Mouse (Mus musculus) thymus, adult 2 months (tissue): ENCODE data around the gene Spop. TPM values are rescaled to one million over a fixed set of nuclear protein-coding genes. Genes with fewer than 3 reads are reported as not detected.
"Not testable (repeated sequence)": the region's sequence is repeated elsewhere in the genome, so short reads cannot be mapped to it uniquely, and the experiment has no call there.

Experiments
- DNase-seq: peaks from one replicate; pipeline ENCODE4 v3.0.0; 2021
- H3K27ac ChIP-seq: fragments of 200-500 bp; 2 replicates; pipeline ENCODE4 v1.5.1; 2012; ENCODE audit warnings: low read length, control low read depth; ENCODE audit not compliant: control insufficient read depth, insufficient read depth
- H3K27me3 ChIP-seq: fragments of 200-500 bp; 2 replicates; pipeline ENCODE4 v1.6.1; 2012; ENCODE audit warnings: mild to moderate bottlenecking, low read length, moderate library complexity, mixed read lengths; ENCODE audit not compliant: control insufficient read depth, insufficient read depth
- H3K36me3 ChIP-seq: fragments of 200-500 bp; 2 replicates; pipeline ENCODE4 v1.6.1; 2012; ENCODE audit warnings: mild to moderate bottlenecking, low read length, moderate library complexity; ENCODE audit not compliant: control insufficient read depth, insufficient read depth
- H3K4me1 ChIP-seq: fragments of 200-500 bp; replicated peaks from 2 replicates; pipeline ENCODE4 v1.6.1; 2012; ENCODE audit warnings: low read length; ENCODE audit not compliant: control insufficient read depth, insufficient read depth
- H3K4me3 ChIP-seq: fragments of 200-500 bp; 2 replicates; pipeline ENCODE4 v1.5.1; 2012; ENCODE audit warnings: mild to moderate bottlenecking, low read length, control low read depth, moderate library complexity; ENCODE audit not compliant: control insufficient read depth, insufficient read depth
- CTCF ChIP-seq: fragments of 200-500 bp; IDR thresholded peaks from 2 replicates; pipeline ENCODE4 v1.5.1; 2012; ENCODE audit warnings: mild to moderate bottlenecking, control low read depth, low read length, moderate library complexity, borderline replicate concordance; ENCODE audit not compliant: control insufficient read depth, poor library complexity, insufficient read depth; ENCODE audit errors: extremely low read depth
- POLR2A ChIP-seq: fragments of 200-500 bp; IDR thresholded peaks from 2 replicates; pipeline ENCODE4 v1.6.1; 2012; ENCODE audit warnings: mild to moderate bottlenecking, low read length, control low read depth, moderate library complexity; ENCODE audit not compliant: control insufficient read depth, poor library complexity, insufficient read depth; ENCODE audit errors: extremely low read depth
- WGBS: fragments of 180-500 bp; shearing (Covaris S2); methylation state at CpG from one replicate; pipeline ENCODE4 v1.1.7; 2018; 5-methylcytosine and 5-hydroxymethylcytosine counted together
- polyA plus RNA-seq: library from polyadenylated mRNA; depleted of rRNA; stranded (reverse); fragments of >200 nt; gene quantifications from 2 replicates; pipeline ENCODE4 v1.2.3, GENCODE M21; 2012

Spop gene
- polyA plus RNA-seq, 1 experiment = 47.9 TPM

DNA sequence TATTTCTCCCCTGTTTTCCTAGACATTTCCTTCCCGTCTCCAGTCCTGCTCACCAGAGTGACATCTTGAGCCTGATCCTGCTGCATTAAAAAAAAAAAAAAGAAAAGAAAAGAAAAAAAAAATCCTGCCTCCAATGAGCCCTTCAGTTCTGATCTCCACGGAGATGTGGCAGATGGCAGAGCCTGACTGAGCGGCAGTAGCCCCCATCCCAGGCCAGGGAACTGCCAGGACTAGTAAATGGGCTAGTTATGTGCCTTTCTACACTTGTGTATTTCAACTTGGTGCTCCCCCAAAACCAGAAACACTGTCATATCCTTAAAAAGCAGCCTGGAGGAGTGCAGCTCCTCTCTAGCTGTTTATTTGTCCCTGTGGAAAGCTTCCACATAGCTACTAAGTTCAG is 87.0 kb downstream of the Spop start:
- no peak overlapping the region for H3K4me3 ChIP-seq
- no peak overlapping the region for H3K27ac ChIP-seq
- no peak for TF ChIP-seq POLR2A
- no peak for TF ChIP-seq CTCF
- no peaks in the 10 kb centered on the region for H3K4me1 ChIP-seq
- no peaks in the 10 kb centered on the region for H3K36me3 ChIP-seq
- H3K27me3 ChIP-seq = no peaks in the 10 kb centered on the region
- DNase-seq = no peak
- 78% methylated on average over 3 of the region's 3 CpGs for WGBS

DNA sequence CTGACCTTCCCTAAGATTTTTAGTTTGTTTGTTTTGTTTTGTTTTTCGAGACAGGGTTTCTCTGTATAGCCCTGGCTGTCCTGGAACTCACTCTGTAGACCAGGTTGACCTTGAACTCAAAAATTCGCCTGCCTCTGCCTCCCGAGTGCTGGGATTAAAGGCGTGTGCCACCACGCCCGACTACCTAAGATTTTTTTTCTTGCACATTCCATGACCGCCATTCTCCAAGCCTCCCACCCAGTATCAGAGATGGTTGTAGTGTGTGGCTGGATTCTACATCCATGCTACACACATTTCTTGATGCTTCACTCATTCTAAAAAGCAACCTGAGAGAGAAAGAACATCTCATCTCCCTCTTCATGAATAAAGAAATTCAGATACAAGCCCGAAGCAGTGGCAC is 87.9 kb downstream of the Spop start:
- not testable (repeated sequence) for H3K27me3 ChIP-seq, H3K4me1 ChIP-seq
- WGBS = 91% methylated on average over 8 of the region's 8 CpGs

DNA sequence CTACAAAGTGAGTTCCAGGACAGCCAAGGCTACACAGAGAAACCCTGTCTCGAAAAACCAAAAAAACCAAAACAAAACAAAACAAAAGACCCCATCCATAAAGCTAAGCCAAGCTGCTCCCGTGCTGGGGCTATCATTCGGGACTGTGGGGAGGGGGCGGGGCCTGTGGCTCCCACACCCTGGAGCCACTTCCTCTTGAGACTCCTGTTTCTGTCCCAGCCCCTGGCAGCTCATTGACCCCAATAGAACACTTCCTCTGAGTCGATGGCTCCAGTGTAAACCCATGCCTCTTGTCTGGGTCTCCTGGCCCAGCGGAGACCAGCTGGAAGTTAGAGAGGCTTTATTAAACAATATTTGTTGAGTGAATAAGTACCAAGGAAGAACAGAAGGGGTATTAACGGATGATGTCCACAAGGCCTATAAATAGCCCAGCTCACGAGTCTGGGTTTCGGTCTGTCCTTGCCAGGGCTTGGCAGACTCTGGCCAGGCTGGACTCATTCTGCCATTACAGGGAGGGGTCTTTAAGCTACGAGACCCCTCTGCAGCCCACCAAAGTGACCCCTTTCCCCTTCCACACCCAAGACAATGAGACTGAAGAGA is 89.8 kb downstream of the Spop start:
- DNase-seq = no peak
- no peak overlapping the region for H3K27ac ChIP-seq

More for the DNA sequence above, 87.9 kb downstream of the Spop start:
- not testable (repeated sequence) for H3K4me3 ChIP-seq, H3K27ac ChIP-seq, DNase-seq, H3K36me3 ChIP-seq

DNA sequence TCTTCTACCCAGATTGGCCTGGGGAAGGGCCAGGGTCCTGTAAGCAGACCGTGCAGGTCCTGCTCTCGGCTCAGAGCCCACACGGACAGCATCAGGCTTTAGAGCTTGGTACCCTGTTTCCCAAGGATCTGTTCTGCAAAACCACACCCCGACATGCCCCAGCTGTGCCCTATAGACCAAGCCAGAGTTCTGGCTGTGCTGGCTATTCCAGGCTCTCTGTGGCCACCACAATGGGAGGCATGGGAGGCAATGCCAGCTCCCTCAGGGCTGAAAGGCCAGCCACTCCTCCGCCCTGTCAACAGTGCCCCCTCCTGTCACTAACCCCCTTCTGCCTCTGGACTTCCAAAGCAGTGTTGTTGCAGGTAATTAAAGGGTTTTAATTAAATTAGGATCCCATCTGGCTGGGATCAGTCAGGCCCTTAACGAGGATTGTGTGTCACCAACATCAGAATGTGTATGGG is 90.4 kb downstream of the Spop start:
- DNase-seq = no peak
- 98% methylated on average over 6 of the region's 6 CpGs for WGBS
- no peaks in the 10 kb centered on the region for H3K4me1 ChIP-seq

More for the DNA sequence above, 89.8 kb downstream of the Spop start:
- TF ChIP-seq CTCF (no peak), POLR2A (no peak)
- H3K27me3 ChIP-seq = no peaks in the 10 kb centered on the region
- no peak overlapping the region for H3K4me3 ChIP-seq
- WGBS = 58% methylated on average over 10 of the region's 10 CpGs
- H3K4me1 ChIP-seq = no peaks in the 10 kb centered on the region
- H3K36me3 ChIP-seq = no peaks in the 10 kb centered on the region

DNA sequence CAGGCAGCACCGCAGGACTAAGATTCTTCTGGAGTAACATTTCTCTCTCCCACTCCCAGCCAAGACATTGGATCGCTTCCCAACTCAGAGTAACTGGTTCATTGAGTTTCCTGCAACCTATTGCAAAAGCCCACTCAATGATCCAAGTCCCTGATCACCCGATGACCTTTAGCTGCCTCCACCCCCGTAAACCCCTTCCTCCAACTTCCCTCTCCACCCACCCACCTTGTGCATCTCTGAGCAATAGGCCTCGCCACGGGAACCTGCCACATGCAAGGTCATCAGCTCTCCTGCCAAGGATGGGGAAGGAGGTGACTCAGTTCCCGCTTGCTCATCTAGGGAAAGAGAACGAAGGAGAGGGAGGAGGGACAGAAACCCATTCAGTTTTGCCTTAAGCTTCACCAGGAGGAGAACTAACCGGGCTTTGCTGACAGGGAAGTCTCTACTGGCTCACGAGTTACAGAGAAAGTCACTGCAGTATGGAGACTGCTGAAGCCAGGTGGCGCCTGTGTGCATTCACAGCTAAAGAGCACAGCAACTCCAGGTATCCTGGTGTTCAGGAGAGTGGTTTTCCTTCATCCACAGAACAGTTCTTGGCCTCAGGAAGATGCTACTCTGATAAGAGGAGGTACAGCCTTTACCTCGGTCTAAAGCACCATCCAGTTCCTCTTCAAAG is 93.3 kb downstream of the Spop start:
- H3K27me3 ChIP-seq = no peaks in the 10 kb centered on the region

More for the DNA sequence above, 90.4 kb downstream of the Spop start:
- no peak overlapping the region for H3K27ac ChIP-seq
- H3K27me3 ChIP-seq = no peaks in the 10 kb centered on the region
- no peak overlapping the region for H3K4me3 ChIP-seq
- no peaks in the 10 kb centered on the region for H3K36me3 ChIP-seq
- no peak for TF ChIP-seq POLR2A
- no peak for TF ChIP-seq CTCF

DNA sequence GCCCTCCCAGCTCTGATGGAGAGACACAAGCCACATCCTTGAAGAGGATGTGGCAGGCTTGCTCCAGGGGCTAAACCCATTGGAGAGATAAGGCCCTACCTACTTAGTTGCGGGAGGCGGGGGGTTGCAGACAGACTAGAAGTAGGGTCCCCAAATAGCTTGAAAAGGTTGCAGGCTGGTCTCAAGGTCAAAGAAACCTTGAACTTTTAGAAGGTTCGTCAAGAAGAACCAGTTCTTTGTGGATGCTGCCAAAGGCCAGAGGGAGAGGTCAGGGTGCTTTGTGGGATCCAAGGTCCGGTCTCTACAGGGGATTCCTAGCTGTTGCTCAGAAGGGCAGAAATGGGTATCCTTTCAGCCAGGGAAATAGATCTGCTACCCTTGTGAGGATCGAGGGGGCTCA is 93.9 kb downstream of the Spop start:
- TF ChIP-seq POLR2A = no peak
- TF ChIP-seq CTCF = no peak
- Histone ChIP-seq H3K27me3 (peaks cover under 1% of the 10 kb centered on the region; the same call in 1 of the 2 replicates), H3K4me1 (no peaks in the 10 kb centered on the region), H3K4me3 (no peak overlapping the region), H3K27ac (no peak overlapping the region), H3K36me3 (no peaks in the 10 kb centered on the region)
- DNase-seq = no peak
- 84% methylated on average over 5 of the region's 5 CpGs for WGBS

More for the DNA sequence above, 93.3 kb downstream of the Spop start:
- H3K27ac ChIP-seq = no peak overlapping the region
- no peaks in the 10 kb centered on the region for H3K36me3 ChIP-seq
- no peaks in the 10 kb centered on the region for H3K4me1 ChIP-seq
- no peak overlapping the region for H3K4me3 ChIP-seq
- WGBS = 56% methylated on average over 12 of the region's 12 CpGs
- no peak for DNase-seq
- TF ChIP-seq CTCF = no peak
- TF ChIP-seq POLR2A = no peak

DNA sequence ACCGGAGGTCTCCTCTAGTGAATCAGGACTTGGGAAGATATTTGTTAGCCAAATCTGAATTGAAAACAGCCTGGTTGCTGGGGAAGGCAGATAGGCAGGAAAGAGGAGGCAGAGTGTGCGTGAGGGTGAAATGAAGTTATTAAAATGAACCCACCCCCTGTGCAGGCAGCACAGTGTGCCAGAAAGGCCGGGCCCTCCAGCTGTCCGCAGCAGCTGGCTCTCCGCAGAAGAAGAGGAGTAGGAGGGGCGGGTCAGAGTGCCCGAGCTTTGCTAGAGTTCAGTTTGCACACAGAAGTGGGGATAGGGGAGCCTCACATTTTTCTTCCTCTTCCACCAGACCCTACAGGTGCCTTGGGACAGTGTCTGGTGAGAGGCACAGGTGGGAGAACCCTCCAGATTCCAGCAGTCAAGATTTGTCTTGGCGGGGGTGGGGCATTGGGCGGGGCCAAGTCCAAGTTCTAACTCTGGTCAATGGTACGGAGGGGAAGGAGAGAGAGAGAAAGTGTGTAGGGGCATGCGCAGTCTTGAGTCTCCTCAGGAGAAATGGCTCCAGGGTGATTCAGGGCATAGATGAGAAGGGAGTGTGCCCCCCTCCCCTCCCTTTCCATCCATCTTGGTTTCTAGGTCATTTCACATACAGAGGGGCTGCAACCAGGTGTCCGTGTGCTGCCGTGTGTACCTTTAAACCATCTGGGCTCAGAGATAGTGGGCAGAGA is 94.5 kb downstream of the Spop start:
- TF ChIP-seq POLR2A (no peak), CTCF (no peak)
- Histone ChIP-seq H3K27ac (no peak overlapping the region), H3K4me1 (no peaks in the 10 kb centered on the region), H3K27me3 (peaks cover 5% of the 10 kb centered on the region; the same call in 1 of the 2 replicates), H3K4me3 (no peak overlapping the region), H3K36me3 (no peaks in the 10 kb centered on the region)
- DNase-seq = no peak
- 77% methylated on average over 13 of the region's 13 CpGs for WGBS
